Mouse (Mus musculus) E14TG2a.4 (cell line): ENCODE measurements at regions not wholly inside any gene's neighbourhood (a gene's known extent, or its start where the extent isn't known, plus 50 kb on each side); places are given as distances from the start of the nearest gene placed in this dataset.

Source experiments
- H3K27me3 ChIP-seq: 2 replicates; pipeline ENCODE4 v1.6.1; 2014; ENCODE audit warnings: low read length, control low read depth; ENCODE audit not compliant: insufficient read depth
- H3K36me3 ChIP-seq: 2 replicates; pipeline ENCODE4 v1.6.1; 2014; ENCODE audit warnings: low read length, control low read depth; ENCODE audit not compliant: insufficient read depth
- H3K4me1 ChIP-seq: replicated peaks from 2 replicates; pipeline ENCODE4 v1.6.1; 2014; ENCODE audit warnings: low read depth, low read length, control low read depth
- H3K4me3 ChIP-seq: replicated peaks from 2 replicates; pipeline ENCODE4 v1.5.1; 2014; ENCODE audit warnings: mild to moderate bottlenecking, low read length
- H3K9me3 ChIP-seq: 2 replicates; pipeline ENCODE4 v1.6.1; 2014; ENCODE audit warnings: low read length, control low read depth
- CTCF ChIP-seq: conservative IDR thresholded peaks from 2 replicates; pipeline ENCODE4 v1.5.1; 2014; ENCODE audit warnings: low read length
- NANOG ChIP-seq: IDR thresholded peaks from 2 replicates; pipeline ENCODE4 v1.6.1; 2014; ENCODE audit warnings: borderline replicate concordance, low read length, mixed read lengths
- POU5F1 ChIP-seq: IDR thresholded peaks from 2 replicates; pipeline ENCODE4 v1.6.1; 2014; ENCODE audit warnings: low read length, borderline replicate concordance

DNA sequence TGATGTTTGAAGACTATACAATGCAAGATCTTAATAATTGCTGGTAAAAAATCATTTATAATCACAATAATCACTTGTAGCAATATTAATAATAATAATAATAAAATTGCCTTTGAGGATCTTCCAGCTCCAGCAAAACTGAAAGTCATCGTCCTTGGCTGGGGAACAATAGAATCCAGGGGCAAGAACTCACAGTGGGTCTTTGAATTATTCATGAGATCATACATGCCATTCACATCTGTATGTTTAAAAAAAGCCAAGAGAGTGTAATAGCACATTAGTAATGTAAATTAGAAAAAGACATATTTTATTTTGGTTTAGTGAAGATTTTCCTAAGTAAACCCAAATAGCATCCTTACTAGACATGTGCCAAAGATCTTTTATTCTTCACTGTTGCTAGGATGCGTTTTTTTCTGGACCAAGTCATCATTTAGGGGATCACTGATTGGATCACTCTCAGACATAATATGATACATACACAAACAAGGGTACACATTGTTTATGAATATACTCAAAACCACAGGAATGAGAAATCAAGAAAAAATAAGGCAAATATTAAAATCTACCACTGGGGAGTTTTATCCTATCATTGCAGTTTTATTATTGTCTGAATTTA is 392.3 kb downstream of the Atp6ap1l start:
- TF ChIP-seq POU5F1 (no peak), NANOG (no peak), CTCF (no peak)
- no peaks in the 10 kb centered on the region for H3K9me3 ChIP-seq
- H3K4me1 ChIP-seq = no peaks in the 10 kb centered on the region
- H3K4me3 ChIP-seq = no peak overlapping the region
- H3K36me3 ChIP-seq = no peaks in the 10 kb centered on the region
- H3K27me3 ChIP-seq = no peaks in the 10 kb centered on the region

DNA sequence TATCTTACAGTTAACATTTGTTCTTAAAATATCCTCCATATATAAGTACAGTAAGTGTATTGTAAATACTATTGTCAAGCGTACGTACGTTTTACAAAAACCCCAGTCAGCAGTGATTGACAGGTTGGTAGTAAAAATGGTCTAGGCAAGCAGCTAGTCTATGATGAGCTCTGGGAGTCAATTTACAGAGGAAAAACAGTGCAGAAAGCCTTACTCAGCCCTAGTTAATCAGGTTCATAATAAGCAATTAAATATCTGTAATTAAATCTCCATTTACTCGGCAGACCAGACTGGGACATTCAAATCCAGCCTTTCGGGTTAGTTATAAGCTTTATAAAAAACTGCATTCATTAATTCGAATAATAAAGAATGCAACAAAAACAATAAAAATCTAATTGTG is 394.7 kb downstream of the Atp6ap1l start:
- Histone ChIP-seq H3K27me3 (no peaks in the 10 kb centered on the region), H3K4me1 (no peaks in the 10 kb centered on the region), H3K9me3 (no peaks in the 10 kb centered on the region), H3K4me3 (no peak overlapping the region), H3K36me3 (no peaks in the 10 kb centered on the region)
- TF ChIP-seq POU5F1 (no peak), NANOG (no peak), CTCF (no peak)

DNA sequence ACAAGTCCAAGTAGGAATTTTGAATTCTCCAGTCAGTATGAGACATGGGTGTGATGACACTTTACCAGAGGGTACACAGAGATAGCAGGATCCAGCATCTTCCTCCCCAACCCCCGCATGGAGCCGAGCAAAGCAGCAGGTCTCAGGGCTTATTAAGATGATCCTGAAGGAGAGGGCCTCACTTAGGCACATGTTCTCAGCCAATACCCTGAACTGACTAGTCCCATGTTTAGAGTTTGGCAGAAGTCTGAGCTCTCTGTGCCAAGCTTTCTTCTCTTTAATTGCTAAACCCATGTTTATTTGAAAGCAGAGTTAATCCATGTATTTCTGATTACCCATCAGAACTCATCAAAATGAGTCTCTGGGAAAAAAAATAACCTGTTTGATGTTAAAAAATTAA is 402.0 kb downstream of the Atp6ap1l start:
- Histone ChIP-seq H3K4me3 (no peak overlapping the region), H3K36me3 (no peaks in the 10 kb centered on the region), H3K27me3 (no peaks in the 10 kb centered on the region), H3K4me1 (no peaks in the 10 kb centered on the region), H3K9me3 (no peaks in the 10 kb centered on the region)
- TF ChIP-seq NANOG = no peak
- TF ChIP-seq CTCF = no peak
- no peak for TF ChIP-seq POU5F1

DNA sequence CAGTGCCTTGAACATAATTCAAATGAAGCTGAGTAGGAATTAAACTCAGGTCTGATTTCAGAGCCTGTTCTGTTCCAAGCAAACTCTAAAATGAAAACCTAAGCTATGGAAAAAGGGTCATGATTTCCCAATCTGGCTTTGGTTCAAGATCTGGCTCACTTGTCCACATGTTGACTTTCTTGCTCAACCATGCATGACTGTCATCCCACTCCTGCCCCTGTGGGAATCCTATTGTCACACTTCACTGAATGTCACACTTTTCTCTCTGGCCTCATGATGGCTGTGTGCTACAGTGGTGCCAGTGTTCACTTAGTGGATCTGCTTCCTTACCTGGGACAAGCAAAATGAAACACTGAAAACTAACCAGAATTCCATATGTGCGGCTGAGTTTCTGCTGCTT is 403.0 kb downstream of the Atp6ap1l start:
- Histone ChIP-seq H3K9me3 (no peaks in the 10 kb centered on the region), H3K36me3 (no peaks in the 10 kb centered on the region), H3K27me3 (no peaks in the 10 kb centered on the region), H3K4me1 (no peaks in the 10 kb centered on the region), H3K4me3 (no peak overlapping the region)
- TF ChIP-seq CTCF (no peak), NANOG (no peak), POU5F1 (no peak)

DNA sequence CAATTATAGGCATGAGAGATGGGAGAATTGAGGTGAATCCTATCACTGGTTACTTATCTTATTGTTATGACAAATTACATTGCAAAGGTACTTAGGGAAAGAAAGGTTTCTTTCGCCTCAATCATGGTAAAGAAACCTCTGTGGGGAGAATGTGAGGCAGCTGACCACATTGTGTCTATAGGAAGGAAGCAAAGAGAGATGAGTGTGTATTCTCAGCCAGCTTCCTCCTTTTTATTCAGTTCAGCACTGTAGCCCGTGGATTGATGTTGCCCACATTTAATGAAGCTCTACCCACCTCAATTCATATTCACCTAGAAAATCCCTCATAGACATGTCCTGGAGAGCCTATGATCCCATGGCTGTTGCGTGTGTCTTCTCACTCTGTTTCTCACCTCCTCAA is 406.2 kb downstream of the Atp6ap1l start:
- no peaks in the 10 kb centered on the region for H3K9me3 ChIP-seq
- H3K4me3 ChIP-seq = no peak overlapping the region
- TF ChIP-seq POU5F1 (no peak), CTCF (no peak), NANOG (no peak)
- no peaks in the 10 kb centered on the region for H3K36me3 ChIP-seq
- H3K4me1 ChIP-seq = no peaks in the 10 kb centered on the region
- H3K27me3 ChIP-seq = no peaks in the 10 kb centered on the region

DNA sequence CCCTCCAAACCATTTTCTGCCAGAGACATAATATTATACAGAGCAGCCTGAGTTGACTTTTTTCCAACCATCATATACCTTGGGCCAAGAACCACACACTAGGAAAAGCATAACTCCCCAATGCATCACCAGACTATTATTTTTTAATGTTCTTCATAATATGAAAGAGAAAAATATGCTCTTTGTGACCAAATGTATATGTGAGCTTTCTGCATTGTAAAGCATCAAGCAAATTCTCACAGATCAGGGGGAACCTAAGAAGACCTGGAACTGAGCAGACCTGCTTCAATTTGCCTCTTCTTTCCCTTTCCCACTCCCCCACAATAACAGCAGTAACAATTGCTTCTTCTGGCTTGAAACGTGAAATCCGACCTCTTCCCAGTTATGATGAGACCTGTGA is 407.6 kb downstream of the Atp6ap1l start:
- no peaks in the 10 kb centered on the region for H3K9me3 ChIP-seq
- H3K4me1 ChIP-seq = no peaks in the 10 kb centered on the region
- H3K27me3 ChIP-seq = no peaks in the 10 kb centered on the region
- no peaks in the 10 kb centered on the region for H3K36me3 ChIP-seq
- H3K4me3 ChIP-seq = no peak overlapping the region
- TF ChIP-seq CTCF = no peak

DNA sequence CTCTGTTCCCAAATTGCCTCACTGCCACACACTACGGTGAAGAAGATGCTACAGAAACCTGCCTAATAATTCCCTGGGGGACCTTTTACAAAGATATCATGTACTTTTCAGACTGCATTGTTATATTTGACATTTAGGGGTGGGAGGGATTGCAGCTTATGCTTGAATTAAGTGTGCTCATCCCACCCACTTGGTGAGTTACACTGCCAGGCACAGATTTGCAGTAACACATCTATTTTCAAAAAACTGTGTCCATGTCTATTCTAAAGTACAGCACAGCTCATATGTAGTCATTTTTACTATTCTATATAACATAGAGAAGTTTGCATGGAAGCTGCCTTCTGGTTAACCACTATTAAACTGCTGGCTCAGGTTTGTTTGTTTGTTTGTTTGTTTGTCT is 404.3 kb upstream of the Xrcc4 start:
- TF ChIP-seq CTCF (no peak), POU5F1 (no peak), NANOG (no peak)
- no peak overlapping the region for H3K4me3 ChIP-seq
- H3K4me1 ChIP-seq = no peaks in the 10 kb centered on the region
- no peaks in the 10 kb centered on the region for H3K9me3 ChIP-seq
- no peaks in the 10 kb centered on the region for H3K27me3 ChIP-seq
- no peaks in the 10 kb centered on the region for H3K36me3 ChIP-seq

DNA sequence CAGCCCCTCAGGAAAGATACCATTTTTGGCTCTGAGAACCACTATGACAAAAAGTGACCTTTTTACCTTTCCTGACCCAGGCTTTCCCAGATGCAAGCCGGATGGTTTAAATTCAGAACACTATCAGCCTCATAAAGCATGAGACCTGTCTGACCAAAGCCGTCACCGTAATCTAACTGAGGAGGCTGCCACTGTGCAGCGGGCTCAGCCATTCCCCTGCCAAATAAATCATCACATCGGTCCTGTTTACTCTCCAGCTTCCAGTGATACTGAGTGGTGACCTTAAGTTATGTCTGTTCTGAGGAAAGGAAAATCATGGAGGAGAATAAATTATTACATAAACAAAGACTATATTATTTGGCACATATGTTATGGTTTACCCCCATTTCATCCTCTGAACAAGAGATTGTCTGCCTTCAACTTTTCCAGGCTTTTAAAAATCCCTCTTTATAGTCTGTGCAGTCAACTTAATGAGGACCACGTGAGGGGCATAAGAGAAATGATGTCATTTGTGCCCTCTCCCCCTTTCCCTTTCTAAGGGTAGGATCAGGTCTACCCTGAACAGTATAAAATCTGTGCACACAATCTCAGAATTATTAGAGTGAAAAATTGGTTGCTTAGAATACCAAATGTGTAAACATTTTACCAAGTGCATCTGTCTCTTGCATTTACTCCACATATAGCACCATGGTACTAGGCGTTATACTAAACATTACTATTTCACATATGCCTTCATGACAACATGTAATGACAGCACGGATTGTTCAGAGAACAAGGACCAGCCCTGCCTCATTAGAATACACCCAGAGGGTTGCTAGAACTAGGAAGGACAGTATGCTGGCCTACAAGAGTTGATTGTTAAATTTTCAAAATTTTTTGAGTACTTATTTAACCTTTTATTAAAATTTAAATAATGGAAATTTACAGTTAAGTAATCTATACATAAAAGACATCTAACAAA is 401.9 kb upstream of the Xrcc4 start:
- H3K27me3 ChIP-seq = no peaks in the 10 kb centered on the region
- H3K36me3 ChIP-seq = no peaks in the 10 kb centered on the region
- H3K4me3 ChIP-seq = no peak overlapping the region
- no peaks in the 10 kb centered on the region for H3K4me1 ChIP-seq
- H3K9me3 ChIP-seq = no peaks in the 10 kb centered on the region
- no peak for TF ChIP-seq CTCF
- no peak for TF ChIP-seq NANOG
- no peak for TF ChIP-seq POU5F1
